Mouse (Mus musculus): ENCODE measurements at regions not wholly inside any gene's neighbourhood (a gene's known extent, or its start where the extent isn't known, plus 50 kb on each side); places are given as distances from the start of the nearest gene placed in this dataset.
A peak's percentile ranks its signal among the peaks of the same experiment; 100 is the strongest.

DNA sequence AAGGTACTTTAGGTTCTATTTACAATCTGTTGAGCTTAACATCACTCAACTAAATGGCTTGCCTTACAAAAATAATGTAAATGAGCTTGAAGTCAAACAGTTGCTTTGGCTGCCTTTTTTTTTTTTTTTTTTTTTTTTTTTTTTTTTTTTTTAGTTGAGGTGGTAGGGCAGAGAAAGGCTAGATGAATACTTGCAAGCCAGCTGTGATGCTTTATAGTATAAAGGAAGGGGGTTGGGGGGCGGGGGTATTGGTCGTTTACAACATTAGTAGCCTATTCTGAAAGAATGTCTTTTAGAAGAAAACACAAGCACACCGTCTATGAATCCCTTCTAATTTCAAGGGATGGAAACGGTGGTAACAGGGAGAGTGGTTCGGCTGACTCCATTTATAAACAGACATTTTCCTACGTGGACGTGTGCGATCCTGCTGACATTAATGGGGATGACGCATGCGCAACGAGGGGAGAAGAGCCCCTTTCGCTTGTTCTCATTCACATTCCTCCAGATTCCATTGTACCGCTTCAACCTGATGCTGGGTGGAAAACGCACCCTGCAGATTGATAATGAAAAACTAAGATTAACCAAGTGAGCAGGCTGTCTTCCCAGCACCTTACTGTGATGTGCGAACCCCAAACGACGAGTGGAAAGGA lies 2779.2 kb upstream of the Gm7489 start:
- Histone ChIP-seq H3K36me3 (ENCODE audit: control insufficient read depth, insufficient read depth, low read length) (no peaks in the 10 kb centered on the region), H3K27me3 (ENCODE audit: control insufficient read depth, insufficient read depth, low read length) (no peaks in the 10 kb centered on the region), H3K4me2 (replicated peaks; ENCODE audit: low read depth, low read length) (peak overlapping the region; percentile 32), H3K9me3 (ENCODE audit: control insufficient read depth, low read depth, low read length) (no peaks in the 10 kb centered on the region), H3K4me1 (ENCODE audit: control insufficient read depth, insufficient read depth, low read length) (no peaks in the 10 kb centered on the region; the same call in 1 of the 2 replicates), H3K9ac (replicated peaks; ENCODE audit: low read depth, low read length) (no peak overlapping the region), H3K4me3 (ENCODE audit: low read depth, low read length) (no peak overlapping the region), H3K27ac (ENCODE audit: low read length) (no peak overlapping the region)
- no peak for ATAC-seq (ENCODE audit: insufficient number of reproducible peaks, insufficient read depth, low FRiP score, low read depth)
- WGBS = 43% methylated on average over 17 of the region's 17 CpGs

DNA sequence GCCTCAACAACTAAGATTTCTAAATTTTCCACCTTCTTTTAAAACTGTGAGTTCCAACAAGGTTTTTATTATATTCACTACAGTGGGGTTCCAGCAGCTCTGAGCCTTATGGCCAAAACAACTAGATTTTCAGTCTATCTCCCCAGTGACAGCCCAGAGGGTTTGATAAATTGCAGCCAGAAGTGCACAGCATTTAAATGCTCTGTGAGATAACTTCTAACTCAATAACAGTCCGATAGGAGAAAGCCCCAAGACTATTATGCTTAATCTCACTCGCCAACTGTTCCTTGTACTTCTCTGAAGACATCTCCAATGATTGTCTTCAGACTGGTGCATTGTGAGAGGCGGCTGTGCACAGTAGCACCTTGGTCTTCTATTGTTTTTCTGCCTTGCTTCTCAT lies 2774.5 kb upstream of the Gm7489 start:
- WGBS = 56% methylated on average over 3 of the region's 3 CpGs
- no peaks in the 10 kb centered on the region for H3K36me3 ChIP-seq (ENCODE audit: control insufficient read depth, insufficient read depth, low read length)
- no peaks in the 10 kb centered on the region for H3K4me1 ChIP-seq (ENCODE audit: control insufficient read depth, insufficient read depth, low read length)
- H3K9ac ChIP-seq (replicated peaks; ENCODE audit: low read depth, low read length) = no peak overlapping the region
- no peaks in the 10 kb centered on the region for H3K9me3 ChIP-seq (ENCODE audit: control insufficient read depth, low read depth, low read length)
- no peak overlapping the region for H3K4me3 ChIP-seq (ENCODE audit: low read depth, low read length)
- H3K27me3 ChIP-seq (ENCODE audit: control insufficient read depth, insufficient read depth, low read length) = no peaks in the 10 kb centered on the region
- H3K4me2 ChIP-seq (replicated peaks; ENCODE audit: low read depth, low read length) = no peak overlapping the region
- H3K27ac ChIP-seq (ENCODE audit: low read length) = no peak overlapping the region
- ATAC-seq (ENCODE audit: insufficient number of reproducible peaks, insufficient read depth, low FRiP score, low read depth) = no peak

- no peak for ATAC-seq (ENCODE audit: insufficient number of reproducible peaks, insufficient read depth, low FRiP score, low read depth)
- Histone ChIP-seq H3K4me2 (replicated peaks; ENCODE audit: low read depth, low read length) (no peak overlapping the region), H3K27me3 (ENCODE audit: control insufficient read depth, insufficient read depth, low read length) (no peaks in the 10 kb centered on the region), H3K27ac (ENCODE audit: low read length) (no peak overlapping the region), H3K9ac (replicated peaks; ENCODE audit: low read depth, low read length) (no peak overlapping the region), H3K9me3 (ENCODE audit: control insufficient read depth, low read depth, low read length) (no peaks in the 10 kb centered on the region), H3K4me3 (ENCODE audit: low read depth, low read length) (no peak overlapping the region), H3K36me3 (ENCODE audit: control insufficient read depth, insufficient read depth, low read length) (no peaks in the 10 kb centered on the region), H3K4me1 (ENCODE audit: control insufficient read depth, insufficient read depth, low read length) (no peaks in the 10 kb centered on the region)
- WGBS = 52% methylated on average over 2 of the region's 2 CpGs
These were observed 2758.8 kb upstream of the Gm7489 start for GRCm38 (mm10) chr15:51125896-51126295.

DNA sequence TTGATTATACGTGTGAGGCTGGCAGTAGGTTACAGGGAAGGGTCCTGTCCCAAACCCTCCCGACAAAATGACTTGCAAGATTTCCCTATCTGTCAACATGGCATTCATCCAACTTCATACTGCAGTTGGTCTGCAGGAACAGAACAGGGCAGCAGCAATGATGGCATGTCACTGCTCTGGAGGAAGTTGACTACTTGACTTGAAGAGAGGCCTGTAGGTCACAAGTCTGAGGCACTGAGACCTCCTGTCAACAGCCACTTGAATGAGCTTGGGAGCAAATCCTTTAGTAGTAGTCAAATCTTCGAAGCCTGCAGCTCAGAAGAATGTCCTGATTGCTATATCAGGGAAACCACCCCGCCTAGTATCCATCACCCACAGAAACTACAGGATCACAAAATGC lies 2753.7 kb upstream of the Gm7489 start:
- 62% methylated on average over 4 of the region's 4 CpGs for WGBS
- H3K9ac ChIP-seq (replicated peaks; ENCODE audit: low read depth, low read length) = no peak overlapping the region
- ATAC-seq (ENCODE audit: insufficient number of reproducible peaks, insufficient read depth, low FRiP score, low read depth) = no peak
- no peaks in the 10 kb centered on the region for H3K4me1 ChIP-seq (ENCODE audit: control insufficient read depth, insufficient read depth, low read length)
- H3K4me3 ChIP-seq (ENCODE audit: low read depth, low read length) = no peak overlapping the region
- no peak overlapping the region for H3K27ac ChIP-seq (ENCODE audit: low read length)
- no peaks in the 10 kb centered on the region for H3K27me3 ChIP-seq (ENCODE audit: control insufficient read depth, insufficient read depth, low read length)
- H3K9me3 ChIP-seq (ENCODE audit: control insufficient read depth, low read depth, low read length) = no peaks in the 10 kb centered on the region
- H3K36me3 ChIP-seq (ENCODE audit: control insufficient read depth, insufficient read depth, low read length) = no peaks in the 10 kb centered on the region
- H3K4me2 ChIP-seq (replicated peaks; ENCODE audit: low read depth, low read length) = no peak overlapping the region

GRCm38 (mm10) chr15:51136121-51136520 lies 2748.6 kb upstream of the Gm7489 start:
- H3K4me2 ChIP-seq (replicated peaks; ENCODE audit: low read depth, low read length) = no peak overlapping the region
- 76% methylated on average over 1 of the region's 1 CpGs for WGBS
- H3K9ac ChIP-seq (replicated peaks; ENCODE audit: low read depth, low read length) = no peak overlapping the region

GRCm38 (mm10) chr15:51139507-51139906 lies 2745.2 kb upstream of the Gm7489 start:
- WGBS = 25% methylated on average over 4 of the region's 4 CpGs
- peak; percentile 58; the same call in 1 of the 2 replicates for ATAC-seq (ENCODE audit: insufficient number of reproducible peaks, insufficient read depth, low FRiP score, low read depth)
- Histone ChIP-seq H3K4me3 (ENCODE audit: low read depth, low read length) (no peak overlapping the region), H3K27me3 (ENCODE audit: control insufficient read depth, insufficient read depth, low read length) (no peaks in the 10 kb centered on the region), H3K4me2 (replicated peaks; ENCODE audit: low read depth, low read length) (no peak overlapping the region), H3K9ac (replicated peaks; ENCODE audit: low read depth, low read length) (no peak overlapping the region), H3K9me3 (ENCODE audit: control insufficient read depth, low read depth, low read length) (no peaks in the 10 kb centered on the region), H3K4me1 (ENCODE audit: control insufficient read depth, insufficient read depth, low read length) (0 out of 2 replicates have a peak, but pooled peaks cover 3% of the 10 kb centered on the region), H3K36me3 (ENCODE audit: control insufficient read depth, insufficient read depth, low read length) (no peaks in the 10 kb centered on the region), H3K27ac (ENCODE audit: low read length) (no peak overlapping the region)

More at GRCm38 (mm10) chr15:51136121-51136520, 2748.6 kb upstream of the Gm7489 start:
- no peaks in the 10 kb centered on the region for H3K36me3 ChIP-seq (ENCODE audit: control insufficient read depth, insufficient read depth, low read length)
- H3K9me3 ChIP-seq (ENCODE audit: control insufficient read depth, low read depth, low read length) = no peaks in the 10 kb centered on the region
- H3K27ac ChIP-seq (ENCODE audit: low read length) = no peak overlapping the region
- H3K4me1 ChIP-seq (ENCODE audit: control insufficient read depth, insufficient read depth, low read length) = 0 out of 2 replicates have a peak, but pooled peaks cover 3% of the 10 kb centered on the region
- no peak overlapping the region for H3K4me3 ChIP-seq (ENCODE audit: low read depth, low read length)
- H3K27me3 ChIP-seq (ENCODE audit: control insufficient read depth, insufficient read depth, low read length) = no peaks in the 10 kb centered on the region
- ATAC-seq (ENCODE audit: insufficient number of reproducible peaks, insufficient read depth, low FRiP score, low read depth) = no peak

GRCm38 (mm10) chr15:51173976-51174620 lies 2710.6 kb upstream of the Gm7489 start:
- Histone ChIP-seq H3K36me3 (ENCODE audit: control insufficient read depth, insufficient read depth, low read length) (no peaks in the 10 kb centered on the region), H3K27me3 (ENCODE audit: control insufficient read depth, insufficient read depth, low read length) (no peaks in the 10 kb centered on the region), H3K4me2 (replicated peaks; ENCODE audit: low read depth, low read length) (no peak overlapping the region), H3K27ac (ENCODE audit: low read length) (no peak overlapping the region), H3K9ac (replicated peaks; ENCODE audit: low read depth, low read length) (no peak overlapping the region), H3K4me3 (ENCODE audit: low read depth, low read length) (no peak overlapping the region), H3K4me1 (ENCODE audit: control insufficient read depth, insufficient read depth, low read length) (no peaks in the 10 kb centered on the region), H3K9me3 (ENCODE audit: control insufficient read depth, low read depth, low read length) (no peaks in the 10 kb centered on the region)
- WGBS = 98% methylated on average over 1 of the region's 1 CpGs
- ATAC-seq (ENCODE audit: insufficient number of reproducible peaks, insufficient read depth, low FRiP score, low read depth) = no peak

DNA sequence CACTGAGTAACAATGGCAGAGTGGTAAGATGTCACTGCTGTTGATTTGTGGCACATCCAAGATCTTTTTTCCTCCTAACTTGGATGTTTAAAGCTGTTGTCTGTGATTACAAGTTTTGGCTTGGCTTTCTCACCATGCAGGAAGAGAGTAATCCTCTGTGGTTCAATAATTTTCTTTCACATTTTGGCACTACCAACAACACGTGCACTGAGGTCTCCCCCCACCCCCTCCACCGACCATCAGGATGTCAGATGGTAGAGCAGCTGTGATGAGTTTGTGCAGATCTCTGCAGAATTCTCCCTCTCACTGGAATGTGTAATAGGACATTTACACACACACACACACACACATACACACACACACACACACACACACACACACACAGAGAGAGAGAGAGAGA lies 2708.2 kb upstream of the Gm7489 start:
- H3K27ac ChIP-seq (ENCODE audit: low read length) = no peak overlapping the region
- no peak overlapping the region for H3K9ac ChIP-seq (replicated peaks; ENCODE audit: low read depth, low read length)
- H3K4me2 ChIP-seq (replicated peaks; ENCODE audit: low read depth, low read length) = no peak overlapping the region
- ATAC-seq (ENCODE audit: insufficient number of reproducible peaks, insufficient read depth, low FRiP score, low read depth) = no peak
- no peaks in the 10 kb centered on the region for H3K9me3 ChIP-seq (ENCODE audit: control insufficient read depth, low read depth, low read length)
- WGBS = 61% methylated on average over 2 of the region's 2 CpGs
- H3K4me3 ChIP-seq (ENCODE audit: low read depth, low read length) = no peak overlapping the region
- H3K27me3 ChIP-seq (ENCODE audit: control insufficient read depth, insufficient read depth, low read length) = no peaks in the 10 kb centered on the region
- no peaks in the 10 kb centered on the region for H3K4me1 ChIP-seq (ENCODE audit: control insufficient read depth, insufficient read depth, low read length)
- no peaks in the 10 kb centered on the region for H3K36me3 ChIP-seq (ENCODE audit: control insufficient read depth, insufficient read depth, low read length)

Data from stomach, embryonic 14.5 days (tissue).